Mouse (Mus musculus) forebrain, embryonic 13.5 days (tissue): ENCODE results near the gene Fzd7. TPM values are rescaled to one million over a fixed set of nuclear protein-coding genes. Genes with fewer than 3 reads are reported as not detected.

ENCODE experiments used
- polyA plus RNA-seq: library from polyadenylated mRNA; unstranded; fragments of >200 nt; fragmentation: Nextera tagmentation; extraction: Ambion mirVana; gene quantifications from 2 replicates; pipeline ENCODE4 v1.2.1, GENCODE M21; 2015

Fzd7 gene
- polyA plus RNA-seq, 1 experiment from 2014 or later, result 2.8 TPM

Other genes starting within 250 kb of the Fzd7 start
- gene Als2, start 245.2 kb upstream of the Fzd7 start, polyA plus RNA-seq, result 13.2 and 15.9 TPM in 2 replicates
- gene Cdk15, start 225.5 kb upstream of the Fzd7 start, polyA plus RNA-seq, result 0.11 and 0.39 TPM in 2 replicates
- gene Gm973, start 33.8 kb downstream of the Fzd7 start, polyA plus RNA-seq, result 3.0 and 5.1 TPM in 2 replicates
- gene Sumo1, start 188.4 kb downstream of the Fzd7 start, polyA plus RNA-seq, result 523 and 549 TPM in 2 replicates
- gene Nop58, start 202.5 kb downstream of the Fzd7 start, polyA plus RNA-seq, result 226 and 246 TPM in 2 replicates